Mouse (Mus musculus) neural tube, postnatal 0 days (tissue): ENCODE data around the gene Gtpbp4. TPM values are rescaled to one million over a fixed set of nuclear protein-coding genes. Genes with fewer than 3 reads are reported as not detected.

Experiments
- microRNA-seq: library from miRNA; unstranded; fragments of <30 nt; microRNA quantifications from one replicate; pipeline ENCODE4, GENCODE M21; 2016
- polyA plus RNA-seq: library from polyadenylated mRNA; unstranded; fragments of >200 nt; fragmentation: Nextera tagmentation; extraction: Ambion mirVana; gene quantifications from 2 replicates; pipeline ENCODE4 v1.2.1, GENCODE M21; 2015

Gtpbp4 gene
- polyA plus RNA-seq = 48.9 and 53.1 TPM in 2 replicates

GRCm38 (mm10) chr13:8995990-8996786 lies at the start of gene Gtpbp4:
Gene Gtpbp4, minus strand, starts transcription at chr13:8996083.

DNA sequence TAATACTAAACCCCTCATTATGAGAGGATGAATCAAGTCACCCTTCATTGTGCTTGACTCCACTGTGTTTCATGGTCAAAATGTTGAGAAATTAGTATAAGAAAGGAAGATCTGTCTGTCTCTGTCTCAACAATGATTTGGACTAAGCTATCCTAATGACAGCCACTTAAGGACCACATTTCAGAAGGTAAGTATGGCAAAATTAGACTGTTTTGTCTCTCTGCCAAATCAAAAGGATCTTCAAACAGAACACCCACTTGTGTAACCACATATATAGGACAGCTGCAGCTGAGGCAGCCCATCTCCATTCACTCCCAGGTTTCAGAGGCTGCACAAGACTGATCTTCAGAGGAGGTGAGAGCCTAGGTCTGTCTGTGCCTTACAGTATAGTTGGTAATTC lies 43.3 kb downstream of the Gtpbp4 start, which contains the start of gene Idi2:
Idi2 (plus strand) TSS at position 301 of the 400 bp plus-strand sequence.

GRCm38 (mm10) chr13:8948131-8948530 lies 47.8 kb downstream of the Gtpbp4 start, which contains the start of gene Gm9745:
Gene Gm9745, minus strand, starts transcription at chr13:8948231.

Small RNA genes within 50 kb of the gene (microRNA-seq; reads per million reads assigned to microRNA genes)
- gene Gm22750 = not detected

Other genes with a start within 250 kb of the Gtpbp4 start
- gene Wdr37, start 124.2 kb downstream of the Gtpbp4 start, polyA plus RNA-seq = 37.3 and 37.4 TPM in 2 replicates
- 82.0 and 82.2 TPM in 2 replicates for gene Idi1, start 110.6 kb downstream of the Gtpbp4 start, polyA plus RNA-seq
- gene Gm9745, start 47.9 kb downstream of the Gtpbp4 start, polyA plus RNA-seq = not detected in 2 replicates
- not detected in 2 replicates for gene Idi2, start 43.2 kb downstream of the Gtpbp4 start, polyA plus RNA-seq
- gene Larp4b, start 97.8 kb upstream of the Gtpbp4 start, polyA plus RNA-seq = 33.1 and 35.5 TPM in 2 replicates